Mouse (Mus musculus) brain, embryonic 18.5 days (tissue): ENCODE measurements around the gene Vps25.

ENCODE experiments used
- DNase-seq: peaks from one replicate; pipeline ENCODE4 v3.0.0-alpha.2; 2012; ENCODE audit warnings: low read depth, low spot score

Gene Vps25

DNA sequence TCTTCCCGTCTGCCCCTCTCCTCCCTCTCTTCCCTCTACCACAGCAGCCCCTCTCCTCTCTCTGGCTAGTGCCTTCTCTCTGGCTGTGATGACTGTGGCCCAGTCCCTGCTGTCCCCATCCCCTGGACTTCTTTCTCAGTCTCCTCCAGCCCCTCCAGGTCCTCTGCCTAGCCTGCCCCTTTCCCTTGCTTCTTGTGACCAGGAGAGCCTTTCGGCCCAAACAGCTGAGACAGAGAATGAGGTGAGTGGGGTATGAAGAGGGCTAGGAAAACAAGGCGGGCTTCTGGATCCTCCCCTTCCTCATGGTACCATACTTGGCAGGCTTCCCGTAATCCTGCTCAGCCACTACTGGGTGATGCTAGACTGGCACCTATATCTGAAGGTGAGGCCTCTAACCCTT is 21.8 kb downstream of the Vps25 start:
- DNase-seq = no peak

DNA sequence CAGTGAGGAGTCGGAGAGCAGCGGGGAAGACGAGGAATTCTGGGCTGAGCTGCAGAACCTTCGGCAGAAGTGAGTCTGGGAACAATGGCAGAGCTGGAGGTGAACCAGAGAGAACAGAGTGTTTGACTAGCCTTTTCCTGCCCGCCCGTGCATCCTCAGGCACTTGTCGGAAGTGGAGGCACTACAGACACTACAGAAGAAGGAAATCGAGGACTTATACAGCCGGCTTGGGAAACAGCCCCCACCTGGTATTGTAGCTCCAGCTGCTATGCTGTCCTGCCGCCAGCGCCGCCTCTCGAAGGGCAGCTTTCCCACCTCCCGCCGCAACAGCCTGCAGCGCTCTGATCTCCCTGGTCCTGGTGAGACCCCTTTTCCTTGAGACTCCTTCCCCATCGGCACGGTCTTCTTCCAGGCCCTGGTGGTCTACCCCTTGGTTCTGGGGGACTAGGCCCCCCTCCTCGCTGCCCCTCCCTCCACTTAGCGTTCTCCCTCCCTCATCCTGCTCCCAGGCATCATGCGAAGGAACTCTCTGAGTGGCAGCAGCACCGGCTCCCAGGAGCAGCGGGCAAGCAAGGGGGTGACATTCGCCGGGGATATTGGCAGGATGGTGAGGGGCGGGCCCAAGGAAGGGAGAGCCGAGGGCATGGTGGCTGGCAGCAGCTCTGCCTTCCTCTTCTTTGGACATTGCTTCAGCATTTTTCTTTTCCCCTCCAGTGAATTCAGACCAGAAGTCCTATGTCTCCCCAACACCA is 23.0 kb downstream of the Vps25 start:
- no peak for DNase-seq

DNA sequence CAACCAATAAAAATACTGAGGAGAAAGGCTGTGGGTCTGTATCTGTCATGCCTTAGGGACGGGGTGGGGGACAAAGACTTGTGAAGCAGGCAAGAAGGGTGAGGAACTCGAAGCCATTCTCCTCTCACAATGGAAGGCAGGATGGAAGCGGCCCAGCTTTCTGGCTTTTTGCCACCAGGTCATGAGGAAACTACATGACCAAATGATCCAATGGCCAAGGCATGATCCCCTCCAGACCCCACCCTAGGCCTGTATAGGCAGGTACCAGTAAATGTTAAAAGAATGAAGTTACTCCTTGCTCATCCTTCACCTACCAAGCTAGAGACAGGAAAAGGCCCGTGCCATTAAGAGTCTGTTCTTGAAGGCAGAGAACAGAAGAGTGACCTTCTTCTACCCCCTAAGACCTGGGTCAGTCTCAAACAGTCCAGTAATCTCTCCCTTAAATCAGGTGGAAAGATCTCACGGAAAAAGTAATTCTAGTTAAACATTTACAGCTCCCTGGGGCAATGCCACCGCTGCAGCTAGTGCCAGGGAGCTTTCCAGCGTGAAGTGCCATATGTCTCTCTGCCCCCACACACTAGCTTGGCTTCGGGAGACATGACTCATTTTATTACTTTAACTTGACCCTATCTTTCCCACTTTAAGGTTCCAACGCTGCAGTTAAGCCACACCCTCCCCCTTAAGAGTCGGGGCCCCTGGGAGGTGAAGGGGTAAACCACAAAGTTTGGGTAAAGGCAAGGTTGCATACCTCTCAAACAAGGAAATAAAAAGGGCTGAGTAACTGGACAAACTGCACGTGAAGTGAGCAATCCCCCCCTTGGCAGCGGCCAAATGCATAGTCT is 24.1 kb downstream of the Vps25 start:
- no peak for DNase-seq

DNA sequence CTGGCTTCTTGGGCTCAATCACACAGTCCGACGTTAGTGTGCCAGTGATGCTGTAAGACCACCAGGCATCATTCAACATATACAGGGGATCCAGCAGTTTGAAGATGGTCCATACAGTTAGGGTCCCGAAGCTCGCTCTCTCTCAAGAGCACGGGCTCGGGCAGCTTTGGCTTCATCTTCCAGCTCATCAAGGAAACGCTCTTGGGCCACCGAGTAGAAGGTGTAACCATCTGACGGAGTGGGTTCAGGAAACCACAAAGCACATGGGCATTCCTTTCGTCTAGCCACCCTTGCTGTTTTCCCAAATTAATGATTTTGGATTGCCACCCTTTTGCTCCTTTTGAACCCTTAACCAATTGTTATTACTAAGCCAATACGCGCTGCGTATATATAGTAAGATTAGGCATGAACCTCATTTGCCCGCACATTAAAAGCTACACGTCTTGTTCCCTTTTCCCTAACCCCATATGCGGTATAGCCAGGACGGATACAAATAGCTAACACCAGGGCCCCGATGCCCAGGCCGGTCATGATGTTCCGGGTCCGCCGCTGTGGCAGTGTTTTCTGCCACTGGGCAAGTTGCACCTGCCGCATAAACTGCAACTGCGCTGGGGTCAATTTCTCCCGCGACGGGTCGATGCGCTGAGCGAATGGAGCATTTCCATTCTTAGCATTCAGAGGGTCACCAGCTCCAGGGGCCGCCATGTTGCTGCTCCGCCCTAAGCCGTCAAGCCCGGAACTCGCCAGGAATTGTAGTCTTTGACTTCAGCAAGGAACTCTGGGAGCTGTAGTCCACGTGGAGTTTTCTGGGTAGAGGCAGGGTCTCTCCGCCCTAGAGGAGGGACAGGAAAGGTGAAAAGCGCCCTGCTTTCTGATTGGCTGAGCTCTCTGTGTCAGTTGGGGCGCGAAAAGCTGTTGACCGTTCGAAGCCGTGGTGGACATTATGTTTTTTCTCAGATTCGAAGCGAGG is 25.0 kb downstream of the Vps25 start, which contains the start of the genes Cntd1 and Coa3:
Gene Cntd1 (plus strand): TSS at position 790 of the 970 bp plus-strand sequence.
Gene Coa3 (minus strand): TSS at position 892 of the 970 bp plus-strand sequence.
- peak; percentile 86 for DNase-seq

DNA sequence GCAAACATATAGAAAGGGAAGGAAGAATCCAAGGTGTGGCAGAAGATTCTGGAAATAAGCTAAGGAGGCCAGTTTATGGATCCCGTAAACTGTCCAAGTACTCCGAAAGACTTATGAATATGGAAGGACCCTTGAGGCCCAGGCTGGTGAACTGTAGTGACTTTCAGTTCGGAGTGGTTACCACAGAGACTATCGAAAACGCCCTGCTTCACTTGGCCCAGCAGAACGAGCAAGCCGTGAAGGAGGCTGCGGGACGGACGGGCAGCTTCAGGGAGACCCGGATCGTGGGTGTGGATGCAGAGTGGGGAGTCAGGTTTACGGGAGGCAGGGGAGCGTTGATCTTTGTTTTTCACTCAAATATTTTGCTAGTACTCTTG is 25.7 kb downstream of the Vps25 start:
- DNase-seq = no peak

DNA sequence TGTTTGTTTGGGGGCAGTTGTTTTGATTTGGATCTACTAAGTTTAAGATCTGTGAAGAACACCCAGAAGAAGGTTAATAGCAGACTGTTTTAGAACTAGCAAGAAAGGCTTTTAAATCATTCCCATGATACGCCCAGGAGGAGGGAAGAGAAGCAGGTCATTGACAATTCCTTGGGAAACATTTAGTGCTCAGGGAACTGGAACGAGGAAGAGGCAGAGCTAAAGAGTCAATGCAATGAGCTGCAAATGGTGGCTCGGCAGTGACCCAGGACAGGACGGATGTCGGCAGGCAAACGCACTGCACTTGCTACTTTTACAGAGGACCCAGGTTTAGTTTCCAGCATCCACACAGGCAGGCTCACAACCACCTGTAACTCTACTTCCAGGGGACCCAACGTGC is 27.3 kb downstream of the Vps25 start:
- no peak for DNase-seq

DNA sequence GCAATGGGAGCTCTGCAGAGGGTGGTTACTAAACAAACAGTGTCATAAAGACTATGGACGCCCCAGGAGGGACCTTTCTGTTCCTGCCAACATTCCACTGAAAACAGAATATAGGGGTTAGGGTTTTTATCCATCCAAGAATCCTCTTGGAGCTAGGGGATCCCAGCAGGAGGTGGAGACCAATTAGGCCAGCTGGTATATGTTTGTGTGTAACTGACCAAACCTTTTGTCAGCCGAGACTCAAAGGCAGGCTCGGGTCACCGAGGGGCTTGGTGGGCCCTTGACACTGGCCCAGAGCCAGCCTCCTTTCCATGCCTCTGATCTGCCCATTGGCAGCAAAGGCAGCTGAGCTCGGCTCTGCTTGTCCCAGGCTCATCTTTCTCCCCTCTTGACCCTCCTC is 29.4 kb downstream of the Vps25 start:
- DNase-seq = no peak

DNA sequence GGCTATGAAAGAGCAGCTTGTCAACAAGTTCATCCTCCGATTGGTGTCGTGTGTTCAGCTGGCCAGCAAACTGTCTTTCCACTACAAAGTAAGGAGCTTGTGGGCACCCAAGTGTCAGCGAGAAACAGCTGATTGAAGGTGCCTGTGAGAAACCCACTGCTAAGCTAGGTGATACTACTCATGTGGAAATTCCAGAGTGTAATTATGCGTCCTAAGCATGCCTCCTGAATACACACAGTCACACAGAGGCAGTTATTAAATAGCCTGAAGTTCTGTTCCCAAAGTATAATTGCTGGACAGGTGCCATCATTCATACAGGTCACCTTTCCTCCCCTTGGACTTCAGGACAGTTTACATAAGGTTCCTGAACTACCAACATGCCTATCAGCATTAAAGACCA is 30.3 kb downstream of the Vps25 start:
- no peak for DNase-seq

DNA sequence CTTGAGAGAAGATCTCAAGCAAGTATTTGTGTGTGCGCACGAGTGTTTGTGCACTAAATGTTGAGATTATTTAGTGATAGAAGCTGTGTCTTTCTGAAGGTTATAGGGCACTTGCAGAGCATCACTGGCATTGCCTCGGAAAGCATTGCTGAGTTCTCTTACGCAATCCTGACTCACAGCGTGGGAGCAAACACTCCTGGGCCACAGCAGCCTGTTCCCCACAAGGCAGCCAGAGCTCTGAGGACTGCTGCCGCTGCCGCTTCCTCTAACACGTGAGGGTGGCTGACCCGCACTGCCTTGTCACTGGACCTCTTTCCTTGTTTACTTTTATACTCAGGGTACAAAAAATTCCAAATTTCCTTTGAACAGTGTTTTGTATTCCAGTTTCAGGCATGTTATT is 33.8 kb downstream of the Vps25 start:
- DNase-seq = no peak

DNA sequence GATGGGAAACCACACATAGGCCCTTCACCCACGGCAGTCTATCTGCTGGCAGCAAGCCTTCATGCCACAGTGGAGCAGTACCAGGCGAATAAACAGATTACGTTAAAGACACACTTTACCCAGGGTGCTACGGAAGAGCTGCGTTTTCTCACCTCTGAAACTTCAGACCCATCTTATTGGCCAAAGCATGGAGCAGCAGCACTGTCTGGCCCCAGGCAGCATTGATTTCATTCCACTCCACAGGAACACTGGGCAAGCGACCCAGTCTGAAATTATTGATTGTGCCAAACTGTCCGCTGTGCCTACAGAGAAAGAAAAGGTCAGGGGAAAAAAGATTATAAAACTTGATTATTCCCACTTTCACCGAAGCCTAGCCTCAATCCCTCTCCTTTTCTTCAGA is 37.7 kb downstream of the Vps25 start:
- DNase-seq = no peak

DNA sequence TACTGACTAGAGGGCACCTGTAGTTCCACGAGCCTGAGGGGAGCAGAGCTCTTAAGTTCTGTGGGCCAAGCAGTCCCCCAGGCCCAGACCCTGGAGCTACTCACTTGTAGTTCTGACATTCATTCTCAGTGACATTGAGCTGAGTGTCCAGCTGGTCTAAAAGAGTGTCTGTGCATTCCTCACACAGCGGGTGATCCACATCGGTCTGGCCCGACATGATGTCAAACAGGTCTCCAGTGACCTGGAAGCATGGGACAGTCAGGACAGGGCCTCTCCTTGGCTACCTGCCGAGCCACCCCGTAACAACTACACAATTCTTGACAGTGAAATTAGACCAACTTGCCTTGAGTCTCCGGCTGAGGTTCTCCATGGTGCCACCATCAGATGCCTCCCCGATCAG is 41.7 kb downstream of the Vps25 start:
- no peak for DNase-seq

DNA sequence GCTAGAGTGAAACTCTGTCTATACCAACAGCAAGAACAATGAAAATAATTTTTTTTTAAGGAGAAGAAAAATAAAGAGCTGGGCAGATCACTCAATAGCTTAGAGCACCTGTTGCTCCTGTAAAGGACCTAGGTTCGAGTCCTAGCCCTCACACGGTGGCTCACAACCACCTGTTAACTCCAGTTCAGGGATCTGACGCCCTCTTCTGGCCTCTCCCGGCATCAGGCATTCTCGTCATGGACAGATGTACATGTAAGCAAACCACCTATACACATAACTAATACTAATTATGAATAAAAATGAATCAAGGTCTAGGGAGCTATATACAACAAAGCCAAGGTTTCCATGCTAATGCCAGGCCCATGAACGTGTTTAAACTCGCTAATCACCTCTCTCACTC is 47.4 kb downstream of the Vps25 start:
- no peak for DNase-seq

DNA sequence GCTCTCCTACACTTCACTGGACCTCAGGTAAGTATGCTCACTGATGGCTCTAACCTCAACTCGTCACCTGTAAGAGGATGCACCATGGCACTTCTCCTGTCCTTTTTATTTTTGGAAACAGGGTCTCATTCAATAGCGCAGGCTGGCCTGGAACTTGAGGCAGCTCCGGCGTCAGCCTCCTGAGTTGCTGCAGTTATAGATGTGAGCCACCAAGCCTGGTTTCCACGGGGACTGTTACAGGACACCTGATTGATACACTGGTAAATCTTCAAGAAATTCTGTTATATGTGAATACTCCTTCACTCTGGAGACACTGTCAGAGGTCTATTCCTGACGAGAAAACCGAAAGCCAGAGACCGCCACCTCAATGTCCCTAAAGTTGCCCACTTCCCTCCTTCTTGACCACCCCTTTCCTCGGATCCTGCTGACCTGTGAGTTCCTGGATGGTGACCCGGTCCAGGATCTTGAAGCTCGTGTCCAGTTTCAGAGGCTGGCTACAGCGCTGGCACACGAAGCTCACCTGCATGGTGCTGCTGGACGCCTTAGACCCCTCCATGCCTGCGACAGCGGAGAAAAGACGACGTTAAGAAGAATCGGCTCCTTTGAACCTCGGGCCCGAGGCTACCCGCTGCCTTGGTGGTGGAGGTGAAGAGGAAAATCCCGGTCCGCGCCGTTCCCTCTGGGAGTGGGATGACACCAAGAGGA is 47.9 kb downstream of the Vps25 start:
- no peak for DNase-seq

DNA sequence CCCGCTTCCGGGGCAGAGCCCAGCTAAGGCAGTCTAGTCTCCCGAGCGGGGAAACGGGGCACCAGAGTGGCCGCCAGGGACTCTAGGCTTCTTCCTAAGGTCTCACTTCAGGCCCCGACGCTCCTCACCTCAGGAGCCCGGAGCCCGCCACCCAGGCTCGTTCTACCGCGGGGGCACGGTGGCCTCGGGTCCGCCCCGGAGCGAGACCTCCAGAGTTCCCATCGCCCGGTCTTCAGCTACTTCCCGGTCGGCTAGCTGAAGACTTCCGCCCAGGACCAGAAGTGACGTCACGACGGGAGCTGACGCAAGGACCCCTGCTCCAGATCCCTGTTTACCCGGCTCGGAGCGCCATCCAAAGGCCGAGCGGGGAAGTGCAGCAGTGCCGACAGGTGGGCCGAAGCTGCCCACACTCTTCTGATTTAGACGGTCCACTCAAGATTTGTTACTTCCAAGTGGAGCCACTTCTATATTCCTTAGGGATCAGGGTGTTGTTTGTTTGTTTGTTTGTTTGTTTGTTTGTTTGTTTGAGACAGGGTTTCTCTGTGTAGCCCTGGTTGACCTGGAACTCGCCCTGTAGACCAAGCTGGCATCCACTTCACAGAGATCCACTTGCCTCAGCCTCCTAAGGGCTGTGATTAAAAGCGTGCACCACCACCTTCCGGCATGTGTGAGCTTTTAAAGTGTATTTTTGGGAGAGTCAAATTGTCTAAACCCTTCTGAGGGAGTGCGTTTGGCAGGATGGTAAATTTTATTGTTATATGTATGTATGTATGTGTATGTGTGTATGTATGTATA is 48.7 kb downstream of the Vps25 start, which contains the start of gene Becn1:
Gene Becn1 (minus strand): TSS at position 283 of the 795 bp plus-strand sequence.
- peak; percentile 82 for DNase-seq

DNA sequence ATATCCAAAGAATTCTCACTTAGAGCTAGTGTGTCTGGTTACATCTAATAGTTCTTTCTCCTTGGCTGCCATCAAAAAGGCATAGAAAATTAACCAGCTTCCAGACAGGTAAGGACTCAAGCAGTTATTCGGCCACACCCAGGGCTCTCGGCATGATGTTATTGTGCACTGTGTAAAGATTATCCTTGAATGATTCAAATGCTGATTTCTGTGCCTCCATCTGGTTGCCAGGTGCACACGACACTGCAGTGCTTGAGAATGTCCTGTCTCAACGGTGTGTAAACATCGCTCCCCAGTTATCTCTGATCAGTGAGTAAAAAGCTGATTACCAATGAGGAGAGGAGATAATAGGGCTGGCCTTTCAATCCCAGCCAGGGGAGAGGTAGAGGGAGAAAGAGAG is 54.2 kb downstream of the Vps25 start:
- DNase-seq = no peak
